Mouse (Mus musculus) neural tube, embryonic 11.5 days (tissue): Measurements from ENCODE around the gene Sema4d. TPM values are rescaled to one million over a fixed set of nuclear protein-coding genes. Genes with fewer than 3 reads are reported as not detected.

Experiments used
- ATAC-seq: fragments of 200-750 bp; cut with Nextera tagmentation; 2 replicates; pipeline ENCODE4 v1.8.0; 2017; ENCODE audit warnings: moderate number of reproducible peaks, mild to moderate bottlenecking, moderate TSS enrichment, moderate library complexity; ENCODE audit not compliant: insufficient read depth, low FRiP score, low TSS enrichment
- DNase-seq: peaks from one replicate; pipeline ENCODE4 v3.0.0-alpha.2; 2015; ENCODE audit warnings: low spot score
- H3K27ac ChIP-seq: fragments of 300-500 bp; sonication (generic); 2 replicates; pipeline ENCODE4 v1.5.1; 2014; ENCODE audit warnings: low read depth, mild to moderate bottlenecking, low read length
- H3K27me3 ChIP-seq: fragments of 300-500 bp; sonication (generic); 2 replicates; pipeline ENCODE4 v1.6.1; 2014; ENCODE audit warnings: mild to moderate bottlenecking, low read length, mixed read lengths; ENCODE audit not compliant: control insufficient read depth, insufficient read depth
- H3K36me3 ChIP-seq: fragments of 300-500 bp; sonication (generic); 2 replicates; pipeline ENCODE4 v1.6.1; 2014; ENCODE audit warnings: mild to moderate bottlenecking, low read length, moderate library complexity, mixed read lengths; ENCODE audit not compliant: control insufficient read depth, insufficient read depth
- H3K4me1 ChIP-seq: fragments of 300-500 bp; sonication (generic); 2 replicates; pipeline ENCODE4 v1.6.1; 2014; ENCODE audit warnings: low read length, mixed read lengths; ENCODE audit not compliant: control insufficient read depth, insufficient read depth
- H3K4me2 ChIP-seq: fragments of 300-500 bp; sonication (generic); 2 replicates; pipeline ENCODE4 v1.6.1; 2014; ENCODE audit warnings: low read depth, mild to moderate bottlenecking, moderate library complexity
- H3K4me3 ChIP-seq: fragments of 300-500 bp; sonication (generic); 2 replicates; pipeline ENCODE4 v1.5.1; 2014; ENCODE audit warnings: low read depth, low read length
- H3K9ac ChIP-seq: fragments of 300-500 bp; sonication (generic); 2 replicates; pipeline ENCODE4 v1.6.1; 2014; ENCODE audit warnings: mild to moderate bottlenecking, low read length
- H3K9me3 ChIP-seq: fragments of 300-500 bp; sonication (generic); 2 replicates; pipeline ENCODE4 v1.6.1; 2016; ENCODE audit warnings: low read length; ENCODE audit not compliant: control insufficient read depth
- WGBS: fragments of 180-500 bp; shearing (Covaris S2); extraction: QIAGEN DNeasy Blood & Tissue Kit; methylation state at CpG from one replicate; pipeline ENCODE4 v1.1.7; 2014; 5-methylcytosine and 5-hydroxymethylcytosine counted together
- polyA plus RNA-seq: library from polyadenylated mRNA; unstranded; fragments of >200 nt; fragmentation: Nextera tagmentation; extraction: Ambion mirVana; gene quantifications from 2 replicates; pipeline ENCODE4 v1.2.1, GENCODE M21; 2014

Sema4d gene
- polyA plus RNA-seq, 1 experiment from 2014 or later, result 6.7 TPM

DNA sequence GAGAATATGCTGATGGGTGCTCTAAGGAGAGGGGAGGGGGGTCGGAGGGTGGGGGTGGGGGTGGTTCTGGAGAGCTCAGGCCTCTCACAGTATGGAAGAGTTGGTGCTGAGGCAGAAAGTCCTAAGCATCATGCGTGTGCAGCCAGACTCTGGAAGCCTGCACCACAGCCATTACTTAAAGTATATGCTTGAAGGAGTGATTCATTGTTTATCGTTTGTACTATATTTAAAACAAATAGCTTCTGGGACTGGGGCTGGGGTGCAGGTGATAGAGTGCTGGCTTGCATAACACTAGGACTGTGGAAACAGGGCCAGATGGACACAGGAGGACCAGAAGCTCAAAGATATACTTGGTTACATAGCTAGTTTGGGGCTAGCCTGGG is 25.4 kb upstream of the Sema4d start:
- DNase-seq, result no peak
- no peak overlapping the region for H3K9ac ChIP-seq
- no peaks in the 10 kb centered on the region for H3K9me3 ChIP-seq
- 85% methylated on average over 3 of the region's 3 CpGs for WGBS
- no peak for ATAC-seq
- no peak overlapping the region for H3K27ac ChIP-seq
- no peak overlapping the region for H3K4me2 ChIP-seq
- no peak overlapping the region for H3K4me3 ChIP-seq
- no peaks in the 10 kb centered on the region for H3K36me3 ChIP-seq
- peaks cover under 1% of the 10 kb centered on the region; the same call in 1 of the 2 replicates for H3K4me1 ChIP-seq
- no peaks in the 10 kb centered on the region for H3K27me3 ChIP-seq

DNA sequence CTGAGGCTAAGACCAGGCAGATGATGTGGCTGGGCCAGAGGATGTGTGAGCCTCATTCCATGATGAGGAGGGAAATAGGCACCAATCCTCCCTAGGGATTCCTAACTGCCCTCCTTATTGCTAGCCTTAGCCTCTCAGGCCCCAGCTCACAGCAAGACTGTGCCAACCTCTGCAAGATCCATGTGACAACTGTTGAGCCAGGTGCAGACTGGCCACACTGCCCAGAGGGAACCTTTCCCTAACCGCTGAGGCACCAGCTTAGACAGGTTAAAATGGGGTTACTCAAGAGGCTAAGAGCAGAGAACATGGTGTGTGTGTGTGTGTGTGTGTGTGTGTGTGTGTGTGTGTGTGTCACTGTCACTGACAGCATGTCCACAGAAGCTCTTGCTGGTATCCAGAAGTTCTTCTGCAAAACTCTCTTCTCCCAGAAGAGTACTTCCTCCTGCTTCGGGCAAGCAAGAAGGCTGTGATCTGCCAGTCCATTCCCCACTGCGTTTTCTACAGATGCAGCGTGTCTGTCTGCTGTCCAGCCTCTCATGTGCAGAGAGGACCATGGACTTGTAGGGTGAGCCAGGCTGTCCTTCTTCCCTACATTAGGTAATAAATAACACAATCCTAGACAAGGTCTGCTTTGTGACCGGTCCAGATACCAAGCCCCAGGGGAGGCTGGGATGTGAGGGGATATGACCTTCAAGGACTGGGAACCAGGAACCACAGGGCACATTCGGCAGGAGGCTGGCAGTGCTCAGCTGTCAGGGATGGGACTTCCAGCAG is 24.8 kb upstream of the Sema4d start:
- ATAC-seq (no peak), DNase-seq (no peak)
- Histone ChIP-seq H3K27ac (no peak overlapping the region), H3K4me1 (peaks cover 6% of the 10 kb centered on the region; the same call in 1 of the 2 replicates), H3K27me3 (no peaks in the 10 kb centered on the region), H3K36me3 (no peaks in the 10 kb centered on the region), H3K9ac (no peak overlapping the region), H3K4me3 (no peak overlapping the region), H3K4me2 (no peak overlapping the region), H3K9me3 (no peaks in the 10 kb centered on the region)
- WGBS, result 77% methylated on average over 6 of the region's 6 CpGs

DNA sequence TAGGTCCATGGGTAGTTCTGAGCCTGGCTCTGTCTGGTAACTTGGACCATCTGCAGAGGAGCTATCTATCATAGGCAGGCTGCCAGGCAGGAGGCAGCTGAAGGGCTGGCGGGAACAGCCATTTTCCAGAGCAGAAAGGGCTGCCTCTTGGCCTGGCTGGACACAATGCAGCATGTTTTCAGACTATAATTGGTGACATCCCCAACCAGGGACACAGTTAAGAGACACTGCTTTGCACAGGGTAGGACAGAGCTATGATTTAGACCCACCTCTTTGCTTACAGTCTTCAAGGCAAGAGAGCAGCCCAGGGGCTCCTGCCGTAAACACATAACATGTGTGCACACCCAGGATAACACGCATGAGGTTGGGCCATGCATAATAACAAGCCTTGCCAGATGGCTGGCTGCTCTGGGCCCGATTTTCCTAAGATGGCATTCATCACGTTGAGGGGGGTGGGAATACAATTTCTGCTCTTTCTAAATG is 23.1 kb upstream of the Sema4d start:
- Histone ChIP-seq H3K9me3 (no peaks in the 10 kb centered on the region), H3K4me1 (peaks cover 7% of the 10 kb centered on the region; the same call in 1 of the 2 replicates), H3K27me3 (no peaks in the 10 kb centered on the region), H3K4me2 (no peak overlapping the region), H3K9ac (no peak overlapping the region), H3K36me3 (no peaks in the 10 kb centered on the region), H3K27ac (0 out of 2 replicates have a peak overlapping the region, but pooled peaks have one; percentile 34), H3K4me3 (no peak overlapping the region)
- WGBS, result 65% methylated on average over 5 of the region's 5 CpGs
- ATAC-seq, result no peak
- no peak for DNase-seq

DNA sequence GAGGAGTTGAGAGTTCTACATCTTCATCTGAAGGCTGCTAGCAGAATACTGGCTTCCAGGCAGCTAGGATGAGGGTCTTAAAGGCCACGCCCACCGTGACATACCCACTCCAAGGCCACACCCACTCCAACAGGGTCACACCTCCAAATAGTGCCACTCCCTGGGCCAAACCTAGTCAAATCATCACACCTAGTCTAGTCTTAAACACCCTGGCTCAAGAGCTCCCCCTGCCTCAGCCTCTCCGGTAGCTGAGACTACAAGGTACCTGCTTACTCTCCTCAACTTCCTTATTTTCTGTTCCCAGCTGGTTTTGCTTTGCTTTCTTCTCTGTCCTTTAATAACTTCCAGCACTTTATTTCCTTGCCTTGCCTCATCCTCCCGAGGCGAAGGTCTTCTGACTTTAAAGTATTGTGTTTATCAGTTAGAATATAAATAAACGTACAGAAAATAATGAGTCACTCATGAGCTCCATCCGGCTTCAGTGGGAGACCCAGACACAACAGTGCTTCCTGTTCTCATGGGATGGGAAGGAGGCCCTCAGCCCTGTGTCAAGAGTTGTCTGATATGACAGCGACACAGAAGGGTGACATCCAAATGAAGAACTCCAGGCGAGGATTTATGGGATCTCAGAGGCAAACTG is 22.4 kb upstream of the Sema4d start:
- Histone ChIP-seq H3K4me1 (peaks cover 7% of the 10 kb centered on the region; the same call in 1 of the 2 replicates), H3K9ac (no peak overlapping the region), H3K27me3 (no peaks in the 10 kb centered on the region), H3K9me3 (no peaks in the 10 kb centered on the region), H3K4me2 (no peak overlapping the region), H3K4me3 (no peak overlapping the region), H3K36me3 (no peaks in the 10 kb centered on the region), H3K27ac (0 out of 2 replicates have a peak overlapping the region, but pooled peaks have one; percentile 34)
- DNase-seq (no peak), ATAC-seq (no peak)
- WGBS, result 80% methylated on average over 9 of the region's 9 CpGs

DNA sequence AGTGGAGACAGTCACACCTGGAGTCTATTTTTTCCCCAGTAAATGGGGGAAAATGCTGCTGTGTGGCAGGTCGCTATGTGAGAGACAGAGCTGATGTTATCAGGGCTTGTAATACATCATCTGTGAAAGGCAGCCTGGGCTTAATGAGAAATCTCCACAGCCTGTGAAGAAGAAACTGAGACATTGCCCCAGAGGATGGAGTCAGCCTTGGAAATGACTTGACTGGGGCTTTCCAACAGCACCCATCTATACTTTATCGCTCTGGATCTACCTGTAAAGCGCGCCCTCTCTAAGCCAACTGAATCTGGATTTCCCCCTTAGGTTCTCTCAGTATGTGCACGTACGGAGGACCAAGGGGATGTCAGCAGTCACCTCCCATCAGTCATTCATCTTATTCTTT is 21.1 kb upstream of the Sema4d start:
- Histone ChIP-seq H3K36me3 (no peaks in the 10 kb centered on the region), H3K9me3 (no peaks in the 10 kb centered on the region), H3K27ac (no peak overlapping the region), H3K27me3 (no peaks in the 10 kb centered on the region), H3K4me3 (no peak overlapping the region), H3K9ac (no peak overlapping the region), H3K4me2 (no peak overlapping the region), H3K4me1 (peaks cover 7% of the 10 kb centered on the region; the same call in 1 of the 2 replicates)
- no peak for DNase-seq
- ATAC-seq, result no peak
- WGBS, result 84% methylated on average over 6 of the region's 6 CpGs

DNA sequence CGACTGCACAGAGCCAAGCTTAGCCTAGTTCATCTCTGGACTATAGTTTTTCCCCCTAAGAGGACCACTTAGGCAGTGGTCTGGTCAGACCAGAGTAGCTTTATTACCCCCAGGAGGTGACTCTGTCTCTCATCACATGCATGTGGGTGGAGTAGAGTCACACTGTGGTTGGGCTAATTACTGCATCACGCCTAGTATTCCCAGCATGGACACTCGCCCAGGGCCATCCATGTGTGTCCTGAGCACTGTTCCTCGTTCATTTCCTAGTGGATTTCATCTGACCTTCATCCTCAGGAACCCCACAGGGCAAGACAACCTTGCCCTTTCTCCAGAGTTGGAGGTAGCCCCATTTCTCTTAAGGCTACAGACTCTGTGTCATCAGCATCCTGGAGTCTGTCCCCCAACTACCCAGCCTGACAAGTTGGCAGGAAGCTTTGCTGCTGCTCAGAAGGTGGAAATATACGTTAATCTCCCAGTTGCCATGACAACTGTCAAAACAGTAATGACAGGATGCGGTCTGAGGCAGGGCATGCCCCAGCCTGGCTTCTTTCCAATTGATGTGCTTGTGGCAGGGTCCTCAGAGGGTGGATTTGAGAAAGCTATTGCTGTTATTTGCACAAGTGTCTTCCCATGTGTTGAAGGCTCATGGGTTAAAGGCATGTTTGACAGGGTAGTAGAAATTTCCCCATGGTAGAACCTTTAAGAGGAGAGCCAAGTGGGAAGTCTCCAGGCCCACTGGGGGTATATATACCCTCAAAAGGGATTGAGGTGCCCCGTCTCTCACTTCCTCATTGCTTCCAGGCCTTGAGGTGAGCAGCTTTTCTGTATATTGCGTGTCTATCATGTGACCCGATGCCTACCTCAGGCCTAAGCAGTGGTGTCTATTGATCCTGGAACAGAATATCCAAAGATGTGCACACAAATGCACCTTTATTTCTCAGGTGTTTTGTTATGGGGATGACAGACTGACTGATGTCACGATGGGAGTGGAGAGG is 20.4 kb upstream of the Sema4d start:
- 58% methylated on average over 10 of the region's 10 CpGs for WGBS
- peaks cover 7% of the 10 kb centered on the region; the same call in 1 of the 2 replicates for H3K4me1 ChIP-seq
- no peaks in the 10 kb centered on the region for H3K9me3 ChIP-seq
- no peaks in the 10 kb centered on the region for H3K27me3 ChIP-seq
- H3K4me3 ChIP-seq, result no peak overlapping the region
- H3K9ac ChIP-seq, result no peak overlapping the region
- H3K27ac ChIP-seq, result no peak overlapping the region
- H3K36me3 ChIP-seq, result no peaks in the 10 kb centered on the region
- DNase-seq (no peak), ATAC-seq (no peak)
- no peak overlapping the region for H3K4me2 ChIP-seq

DNA sequence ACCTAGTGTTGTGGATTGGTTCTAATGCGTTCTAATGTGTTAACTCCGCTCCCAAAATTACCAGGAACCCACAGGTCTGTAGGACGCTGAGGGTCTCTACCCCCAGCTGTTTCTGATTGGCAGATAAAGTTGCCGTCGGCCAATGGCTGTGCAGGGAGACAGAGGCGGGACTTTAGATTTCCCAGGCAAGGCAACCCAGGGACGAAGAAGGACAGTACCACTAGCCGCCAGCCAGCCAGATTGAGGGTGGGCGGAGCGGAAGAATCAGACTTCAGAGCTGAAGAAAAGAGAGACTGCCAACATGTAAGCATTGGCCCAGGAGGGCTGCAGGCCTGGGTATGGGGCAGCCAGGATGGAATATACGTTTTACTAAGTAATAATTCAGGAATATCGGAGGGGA is 14.6 kb upstream of the Sema4d start:
- no peak overlapping the region for H3K4me3 ChIP-seq
- WGBS, result 28% methylated on average over 12 of the region's 12 CpGs
- H3K4me2 ChIP-seq, result no peak overlapping the region
- no peak overlapping the region for H3K27ac ChIP-seq
- no peaks in the 10 kb centered on the region for H3K27me3 ChIP-seq
- no peaks in the 10 kb centered on the region for H3K4me1 ChIP-seq
- H3K9ac ChIP-seq, result no peak overlapping the region
- peak; percentile 48 for DNase-seq
- ATAC-seq, result no peak
- no peaks in the 10 kb centered on the region for H3K9me3 ChIP-seq
- H3K36me3 ChIP-seq, result no peaks in the 10 kb centered on the region

DNA sequence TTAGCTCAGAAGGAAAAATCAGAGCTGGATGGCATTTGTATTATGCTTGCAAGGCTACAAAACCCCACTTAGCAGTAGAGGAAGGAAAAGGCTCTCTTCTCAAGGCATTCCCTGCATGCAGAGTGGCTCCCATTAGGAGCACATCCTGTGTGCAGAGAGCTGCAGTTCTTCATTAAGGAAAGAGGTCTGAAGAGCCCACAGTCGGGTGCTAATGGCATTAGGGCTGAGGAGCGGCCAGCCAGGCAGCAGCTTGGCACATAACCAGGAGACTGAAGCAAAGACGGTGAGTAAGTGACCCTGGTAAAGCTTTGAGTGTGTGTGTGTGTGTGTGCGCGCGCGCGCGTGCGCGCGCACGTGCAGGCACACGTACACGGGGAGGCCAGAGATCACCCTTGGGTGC is 12.7 kb upstream of the Sema4d start:
- Histone ChIP-seq H3K4me3 (no peak overlapping the region), H3K9me3 (no peaks in the 10 kb centered on the region), H3K27me3 (no peaks in the 10 kb centered on the region), H3K9ac (no peak overlapping the region), H3K27ac (no peak overlapping the region), H3K4me2 (no peak overlapping the region), H3K36me3 (no peaks in the 10 kb centered on the region), H3K4me1 (no peaks in the 10 kb centered on the region)
- ATAC-seq (no peak), DNase-seq (no peak)
- 84% methylated on average over 15 of the region's 15 CpGs for WGBS
